Mouse (Mus musculus): ENCODE data around the gene Clca4b.

DNA sequence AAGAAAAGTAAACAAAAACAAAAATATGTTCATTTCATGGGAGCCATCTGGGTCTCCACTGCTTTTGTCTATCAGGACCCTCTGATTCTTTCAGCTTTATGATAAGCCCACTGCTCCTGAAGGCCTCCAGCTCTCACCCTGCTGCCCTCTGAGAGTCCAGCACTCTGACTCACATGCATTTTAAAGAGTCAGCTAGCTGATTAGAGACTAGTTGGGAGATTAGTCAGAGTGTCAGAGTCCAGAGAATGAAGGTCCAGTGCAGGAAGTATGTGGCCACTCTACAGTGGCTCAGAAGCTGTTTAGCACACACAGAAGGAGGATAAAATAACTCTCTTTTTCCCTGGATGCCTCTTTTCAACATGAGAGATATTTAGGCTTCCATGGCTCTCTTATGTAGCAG, 45.4 kb downstream of the Clca4b start:
- no peak for TF ChIP-seq GATA1 (IDR thresholded peaks at IDR 0.05; ENCODE audit: low read depth, low read length)
- no peak for TF ChIP-seq CTCF (IDR thresholded peaks at IDR 0.05 in 2 of 3, conservative IDR thresholded peaks at IDR 0.05 in 1 of 3; ENCODE audit: control insufficient read depth in 1 of 3, insufficient read depth in 1 of 3, low read depth in 2 of 3, low read length in 3 of 3, poor library complexity in 1 of 3, severe bottlenecking in 1 of 3)
- no peak for TF ChIP-seq GABPA (IDR thresholded peaks at IDR 0.05; ENCODE audit: low read depth, low read length)
- no peak for TF ChIP-seq ZMIZ1 (IDR thresholded peaks at IDR 0.05; ENCODE audit: low read depth, low read length)
- TF ChIP-seq POLR2A (IDR thresholded peaks at IDR 0.05; ENCODE audit: control insufficient read depth in 1 of 2, insufficient read depth in 1 of 2, low read depth in 1 of 2, low read length in 2 of 2, poor library complexity in 1 of 2): no peak
- TF ChIP-seq HCFC1 (IDR thresholded peaks at IDR 0.05; ENCODE audit: low read depth, low read length): no peak
- no peak for TF ChIP-seq POLR2AphosphoS2 (IDR thresholded peaks at IDR 0.05; ENCODE audit: low read length)
- no peak for TF ChIP-seq MAX (IDR thresholded peaks at IDR 0.05; ENCODE audit: low read length)
- no peak for TF ChIP-seq MAZ (IDR thresholded peaks at IDR 0.05; ENCODE audit: low read depth, low read length)
